Mouse (Mus musculus) embryonic facial prominence, embryonic 13.5 days (tissue): ENCODE measurements around the gene Aagab. TPM values are rescaled to one million over a fixed set of nuclear protein-coding genes. Genes with fewer than 3 reads are reported as not detected.
A peak's percentile ranks its signal among the peaks of the same experiment; 100 is the strongest.

Experiments
- ATAC-seq: fragments of 200-750 bp; cut with Nextera tagmentation; 2 replicates; pipeline ENCODE4 v1.8.0; 2017; ENCODE audit warnings: low read depth; ENCODE audit not compliant: insufficient number of reproducible peaks, insufficient read depth, low FRiP score, low TSS enrichment
- H3K27ac ChIP-seq: fragments of 300-500 bp; sonication (generic); 2 replicates; pipeline ENCODE4 v1.5.1; 2015; ENCODE audit warnings: moderate library complexity, mild to moderate bottlenecking, inconsistent platforms
- H3K27me3 ChIP-seq: fragments of 300-500 bp; sonication (generic); 2 replicates; pipeline ENCODE4 v1.6.1; 2015; ENCODE audit warnings: mild to moderate bottlenecking, inconsistent platforms
- H3K36me3 ChIP-seq: fragments of 300-500 bp; sonication (generic); 2 replicates; pipeline ENCODE4 v1.6.1; 2015; ENCODE audit warnings: mild to moderate bottlenecking, inconsistent platforms
- H3K4me1 ChIP-seq: fragments of 300-500 bp; sonication (generic); 2 replicates; pipeline ENCODE4 v1.6.1; 2015; ENCODE audit warnings: inconsistent platforms
- H3K4me2 ChIP-seq: fragments of 300-500 bp; sonication (generic); 2 replicates; pipeline ENCODE4 v1.6.1; 2015; ENCODE audit warnings: moderate library complexity, mild to moderate bottlenecking, inconsistent platforms
- H3K4me3 ChIP-seq: fragments of 300-500 bp; sonication (generic); 2 replicates; pipeline ENCODE4 v1.5.1; 2015; ENCODE audit warnings: mild to moderate bottlenecking, inconsistent platforms
- H3K9ac ChIP-seq: fragments of 300-500 bp; sonication (generic); 2 replicates; pipeline ENCODE4 v1.6.1; 2015; ENCODE audit warnings: mild to moderate bottlenecking, inconsistent platforms
- H3K9me3 ChIP-seq: fragments of 300-500 bp; sonication (generic); 2 replicates; pipeline ENCODE4 v1.6.1; 2016; ENCODE audit warnings: inconsistent platforms
- WGBS: fragments of 180-500 bp; shearing (Covaris S2); methylation state at CpG from one replicate; pipeline ENCODE4 v1.1.7; 2015; ENCODE audit warnings: mixed read lengths; 5-methylcytosine and 5-hydroxymethylcytosine counted together
- polyA plus RNA-seq: library from polyadenylated mRNA; unstranded; fragments of >200 nt; fragmentation: Nextera tagmentation; extraction: Ambion mirVana; gene quantifications from 2 replicates; pipeline ENCODE4 v1.2.1, GENCODE M21; 2015

Aagab gene
- 28.0 and 28.9 TPM in 2 replicates for polyA plus RNA-seq

GRCm38 (mm10) chr9:63602043-63602939 is at the start of gene Aagab, which contains the start of gene Iqch:
Aagab (plus strand) TSS chr9:63602660.
Iqch (minus strand) TSS chr9:63602493.
- H3K9me3 ChIP-seq = no peaks in the 10 kb centered on the region
- H3K27ac ChIP-seq = no peak within 1 kb of the TSS
- H3K9ac ChIP-seq = peak within 1 kb of the TSS; percentile 85
- no peaks in the 10 kb centered on the region for H3K36me3 ChIP-seq
- peak; percentile 97 for ATAC-seq
- H3K4me1 ChIP-seq = peaks cover 18% of the 10 kb centered on the region
- 1% methylated on average over 63 of the region's 70 CpGs for WGBS
- H3K4me3 ChIP-seq = peak within 1 kb of the TSS; percentile 93
- H3K4me2 ChIP-seq = peak within 1 kb of the TSS; percentile 73
- no peaks in the 10 kb centered on the region for H3K27me3 ChIP-seq

GRCm38 (mm10) chr9:63553628-63554027 is 48.8 kb upstream of the Aagab start:
- 72% methylated on average over 3 of the region's 3 CpGs for WGBS
- Histone ChIP-seq H3K4me1 (no peaks in the 10 kb centered on the region), H3K4me3 (no peak overlapping the region), H3K36me3 (no peaks in the 10 kb centered on the region), H3K27ac (no peak overlapping the region), H3K9ac (no peak overlapping the region), H3K27me3 (peaks cover 7% of the 10 kb centered on the region; the same call in 1 of the 2 replicates), H3K4me2 (no peak overlapping the region), H3K9me3 (no peaks in the 10 kb centered on the region)
- ATAC-seq = no peak

DNA sequence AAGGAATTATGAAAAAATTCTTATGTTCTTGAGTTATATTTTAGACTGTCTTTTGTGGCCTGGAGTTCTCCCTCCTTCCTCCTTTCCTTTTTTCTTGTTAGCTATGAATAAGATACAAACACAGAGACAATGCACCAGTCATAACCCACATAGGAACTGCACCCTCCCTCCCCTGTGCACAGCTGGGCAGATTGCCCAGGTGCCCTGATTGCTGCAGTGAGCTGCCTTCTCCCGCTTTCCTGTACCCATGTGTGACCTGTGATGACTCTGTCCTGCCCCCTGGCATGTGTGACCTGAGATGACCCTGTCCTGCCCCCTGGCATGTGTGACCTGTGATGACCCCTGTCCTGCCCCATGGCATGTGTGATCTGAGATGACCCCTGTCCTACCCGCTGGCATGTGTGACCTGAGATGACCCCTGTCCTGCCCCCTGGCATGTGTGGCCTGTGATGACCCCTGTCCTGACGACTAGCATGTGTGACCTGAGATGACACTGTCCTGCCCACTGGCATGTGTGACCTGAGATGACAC is 46.9 kb upstream of the Aagab start:
- ATAC-seq = no peak
- no peak overlapping the region for H3K9ac ChIP-seq
- H3K4me1 ChIP-seq = no peaks in the 10 kb centered on the region
- H3K36me3 ChIP-seq = no peaks in the 10 kb centered on the region
- H3K27me3 ChIP-seq = no peaks in the 10 kb centered on the region
- no peak overlapping the region for H3K4me3 ChIP-seq
- WGBS = 48% methylated on average over 3 of the region's 3 CpGs
- H3K27ac ChIP-seq = no peak overlapping the region
- H3K9me3 ChIP-seq = no peaks in the 10 kb centered on the region
- H3K4me2 ChIP-seq = no peak overlapping the region

GRCm38 (mm10) chr9:63556316-63556715 is 46.1 kb upstream of the Aagab start:
- no peak for ATAC-seq
- Histone ChIP-seq H3K4me1 (no peaks in the 10 kb centered on the region), H3K4me3 (no peak overlapping the region), H3K36me3 (no peaks in the 10 kb centered on the region), H3K27ac (no peak overlapping the region), H3K9ac (no peak overlapping the region), H3K27me3 (no peaks in the 10 kb centered on the region), H3K4me2 (no peak overlapping the region), H3K9me3 (no peaks in the 10 kb centered on the region)
- WGBS = 77% methylated on average over 1 of the region's 1 CpGs

GRCm38 (mm10) chr9:63556933-63557332 is 45.5 kb upstream of the Aagab start:
- H3K4me2 ChIP-seq = no peak overlapping the region
- 79% methylated on average over 8 of the region's 8 CpGs for WGBS
- no peaks in the 10 kb centered on the region for H3K36me3 ChIP-seq
- no peak overlapping the region for H3K27ac ChIP-seq
- H3K4me1 ChIP-seq = no peaks in the 10 kb centered on the region
- H3K4me3 ChIP-seq = no peak overlapping the region
- peaks cover 2% of the 10 kb centered on the region; the same call in 1 of the 2 replicates for H3K27me3 ChIP-seq
- ATAC-seq = no peak
- no peaks in the 10 kb centered on the region for H3K9me3 ChIP-seq
- H3K9ac ChIP-seq = no peak overlapping the region

DNA sequence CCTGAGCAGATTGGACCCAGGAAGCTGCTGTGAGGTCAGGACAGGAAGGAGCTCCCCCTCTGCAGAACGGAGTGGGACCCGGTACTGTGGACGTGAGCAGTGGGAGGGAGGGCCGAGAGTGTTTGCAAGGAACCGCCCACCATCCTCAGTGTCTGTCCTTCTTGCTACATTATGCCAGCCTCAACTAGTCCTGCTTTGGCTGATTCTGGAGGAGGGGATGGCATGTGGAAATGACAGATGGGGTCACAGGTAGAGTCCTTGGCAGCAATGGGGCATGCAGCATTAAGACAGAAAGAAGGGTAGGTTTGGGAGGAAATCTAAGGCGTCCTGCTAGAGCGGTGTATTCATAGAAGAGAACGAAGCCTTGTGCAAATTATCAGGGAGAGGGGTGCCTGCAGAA is 40.5 kb upstream of the Aagab start:
- Histone ChIP-seq H3K4me3 (no peak overlapping the region), H3K9me3 (no peaks in the 10 kb centered on the region), H3K4me2 (no peak overlapping the region), H3K36me3 (no peaks in the 10 kb centered on the region), H3K9ac (no peak overlapping the region), H3K4me1 (no peaks in the 10 kb centered on the region), H3K27me3 (peaks cover 7% of the 10 kb centered on the region), H3K27ac (no peak overlapping the region)
- 72% methylated on average over 8 of the region's 8 CpGs for WGBS
- ATAC-seq = no peak

GRCm38 (mm10) chr9:63563436-63563835 is 39.0 kb upstream of the Aagab start:
- WGBS = 75% methylated on average over 2 of the region's 2 CpGs
- H3K9ac ChIP-seq = no peak overlapping the region
- H3K27me3 ChIP-seq = peaks cover 21% of the 10 kb centered on the region
- no peak overlapping the region for H3K4me3 ChIP-seq
- no peak overlapping the region for H3K4me2 ChIP-seq
- H3K36me3 ChIP-seq = no peaks in the 10 kb centered on the region
- no peak overlapping the region for H3K27ac ChIP-seq
- no peaks in the 10 kb centered on the region for H3K9me3 ChIP-seq
- ATAC-seq = no peak
- H3K4me1 ChIP-seq = peaks cover 7% of the 10 kb centered on the region

DNA sequence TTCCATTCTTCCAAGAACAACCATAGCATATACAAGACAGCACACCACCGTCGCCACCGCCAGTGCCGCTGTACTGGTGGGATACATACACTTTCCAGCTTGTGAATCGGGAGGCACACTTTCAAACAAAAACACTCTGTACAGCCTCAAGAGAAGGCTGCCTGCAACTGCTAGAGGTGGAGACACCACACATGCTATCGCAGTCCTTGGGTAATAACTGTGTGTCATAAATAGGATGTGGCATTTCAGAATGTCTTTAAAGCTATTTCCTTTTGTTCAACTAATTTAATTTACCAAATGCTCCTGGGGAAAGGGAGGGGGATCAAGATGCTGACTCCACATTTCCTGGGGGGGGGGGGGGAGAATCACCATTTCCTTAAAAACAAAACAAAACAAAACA is 34.1 kb upstream of the Aagab start:
- ATAC-seq = no peak
- Histone ChIP-seq H3K27me3 (peaks cover 42% of the 10 kb centered on the region), H3K4me1 (peaks cover 17% of the 10 kb centered on the region), H3K4me3 (no peak overlapping the region), H3K27ac (no peak overlapping the region), H3K9ac (no peak overlapping the region), H3K9me3 (no peaks in the 10 kb centered on the region), H3K4me2 (peak overlapping the region; percentile 39; the same call in 1 of the 2 replicates), H3K36me3 (no peaks in the 10 kb centered on the region)
- 51% methylated on average over 6 of the region's 6 CpGs for WGBS

DNA sequence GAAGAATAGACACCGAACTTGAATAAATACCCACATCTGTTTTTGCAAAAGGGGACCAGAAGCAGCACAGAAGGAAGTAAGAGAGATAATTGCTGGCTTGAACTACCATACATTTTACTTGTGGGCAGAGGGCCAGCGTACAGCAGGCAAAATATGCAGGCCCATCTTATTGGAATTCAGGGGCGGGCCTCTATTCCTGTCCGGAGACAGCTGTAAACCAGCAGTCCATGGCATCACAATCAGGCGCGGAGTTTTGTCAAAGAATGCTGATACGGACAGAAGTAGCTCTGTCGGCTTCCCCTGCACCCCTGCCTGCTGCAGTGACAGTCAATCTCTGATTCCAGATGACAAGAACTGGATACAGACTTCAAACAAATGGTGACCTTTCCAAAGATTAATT is 33.7 kb upstream of the Aagab start:
- H3K27me3 ChIP-seq = peaks cover 45% of the 10 kb centered on the region
- no peak for ATAC-seq
- WGBS = 4% methylated on average over 8 of the region's 8 CpGs
- no peak overlapping the region for H3K9ac ChIP-seq
- H3K27ac ChIP-seq = no peak overlapping the region
- peak overlapping the region; percentile 39 for H3K4me2 ChIP-seq
- H3K4me1 ChIP-seq = peaks cover 17% of the 10 kb centered on the region
- no peaks in the 10 kb centered on the region for H3K36me3 ChIP-seq
- H3K4me3 ChIP-seq = no peak overlapping the region
- H3K9me3 ChIP-seq = no peaks in the 10 kb centered on the region

- Histone ChIP-seq H3K4me3 (no peak overlapping the region), H3K9me3 (no peaks in the 10 kb centered on the region), H3K4me2 (no peak overlapping the region), H3K27me3 (peaks cover 43% of the 10 kb centered on the region), H3K27ac (no peak overlapping the region), H3K36me3 (no peaks in the 10 kb centered on the region), H3K9ac (no peak overlapping the region), H3K4me1 (peaks cover 19% of the 10 kb centered on the region)
- 14% methylated on average over 6 of the region's 6 CpGs for WGBS
- no peak for ATAC-seq
These were observed 30.6 kb upstream of the Aagab start for GRCm38 (mm10) chr9:63571895-63572294.

- H3K27me3 ChIP-seq = peaks cover 38% of the 10 kb centered on the region
- no peaks in the 10 kb centered on the region for H3K9me3 ChIP-seq
- ATAC-seq = no peak
- no peaks in the 10 kb centered on the region for H3K36me3 ChIP-seq
- H3K4me1 ChIP-seq = peaks cover 17% of the 10 kb centered on the region
- H3K4me3 ChIP-seq = no peak overlapping the region
- H3K4me2 ChIP-seq = no peak overlapping the region
- H3K9ac ChIP-seq = no peak overlapping the region
- whole genome bisulfite sequencing = 64% methylated on average over 7 of the region's 7 CpGs
- H3K27ac ChIP-seq = no peak overlapping the region
These were observed 29.6 kb upstream of the Aagab start for GRCm38 (mm10) chr9:63572874-63573273.

DNA sequence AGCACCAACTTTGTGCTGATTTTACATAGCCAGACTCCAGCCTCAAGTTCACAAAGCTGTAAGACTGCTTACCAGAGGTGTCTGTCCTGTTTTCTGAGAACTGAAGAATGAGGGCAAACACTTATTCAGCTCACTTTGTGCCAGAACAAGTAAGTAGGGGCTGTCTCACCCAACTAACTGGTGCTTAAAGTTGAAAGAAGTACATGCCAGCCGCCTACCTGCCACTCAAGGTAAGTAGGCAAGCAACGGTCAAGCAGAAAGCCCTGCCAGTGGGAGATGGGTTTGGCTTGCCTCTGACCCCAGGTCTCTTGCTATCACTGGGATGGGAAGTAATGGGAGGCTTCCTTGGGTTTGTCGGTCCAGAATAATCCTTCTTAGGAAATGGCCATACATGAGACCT is 25.0 kb upstream of the Aagab start:
- no peaks in the 10 kb centered on the region for H3K36me3 ChIP-seq
- WGBS = 80% methylated on average over 3 of the region's 3 CpGs
- ATAC-seq = no peak
- peaks cover 6% of the 10 kb centered on the region; the same call in 1 of the 2 replicates for H3K4me1 ChIP-seq
- H3K27me3 ChIP-seq = peaks cover 27% of the 10 kb centered on the region
- no peak overlapping the region for H3K4me2 ChIP-seq
- H3K9ac ChIP-seq = no peak overlapping the region
- no peaks in the 10 kb centered on the region for H3K9me3 ChIP-seq
- H3K4me3 ChIP-seq = no peak overlapping the region
- H3K27ac ChIP-seq = no peak overlapping the region
